Mouse (Mus musculus) heart, postnatal 14 days (tissue): ENCODE results near the gene Arg2. TPM values are rescaled to one million over a fixed set of nuclear protein-coding genes. Genes with fewer than 3 reads are reported as not detected.
"Not testable (repeated sequence)": the region's sequence is repeated elsewhere in the genome, so short reads cannot be mapped to it uniquely, and the experiment has no call there.

Source experiments
- DNase-seq, 2 experiments: peaks; one replicate each; pipeline ENCODE4 v3.0.0; 2021 to 2022
- intact Hi-C: fragments of 180-260 bp; cut with DNase I; formaldehyde crosslinking; loops from one replicate; pipeline ENCODE4 v1.15.1; 2025
- total RNA-seq, 2 experiments: library from RNA; stranded (reverse); gene quantifications; 2 replicates each; pipeline ENCODE4 v1.2.3; 2021

Arg2 gene
- total RNA-seq, 2 experiments from 2014 or later, result not detected

DNA sequence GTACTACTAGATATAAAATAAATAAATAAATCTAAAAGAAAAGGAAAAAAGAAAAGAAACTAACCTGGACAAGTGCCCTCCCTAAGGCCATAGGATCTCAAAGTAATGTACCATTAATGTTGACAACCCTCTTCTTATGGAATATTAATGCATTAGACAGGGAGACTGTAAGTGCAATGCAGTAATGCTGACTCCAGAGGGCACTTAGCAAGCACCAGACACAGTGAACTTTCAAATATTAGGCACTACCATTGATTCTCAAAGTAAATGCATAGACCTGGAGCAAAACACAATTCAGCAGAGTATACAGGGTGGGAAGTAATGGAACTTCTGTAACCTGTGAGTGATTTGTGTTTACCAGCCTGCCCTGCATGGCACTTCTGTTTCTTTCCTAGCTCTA lies 38.6 kb downstream of the Arg2 start:
- intact Hi-C loops, result no loop called here
- DNase-seq, result no peak

GRCm38 (mm10) chr12:79170421-79170820 lies 39.8 kb downstream of the Arg2 start:
- intact Hi-C loops, result no loop called here
- DNase-seq, result no peak

DNA sequence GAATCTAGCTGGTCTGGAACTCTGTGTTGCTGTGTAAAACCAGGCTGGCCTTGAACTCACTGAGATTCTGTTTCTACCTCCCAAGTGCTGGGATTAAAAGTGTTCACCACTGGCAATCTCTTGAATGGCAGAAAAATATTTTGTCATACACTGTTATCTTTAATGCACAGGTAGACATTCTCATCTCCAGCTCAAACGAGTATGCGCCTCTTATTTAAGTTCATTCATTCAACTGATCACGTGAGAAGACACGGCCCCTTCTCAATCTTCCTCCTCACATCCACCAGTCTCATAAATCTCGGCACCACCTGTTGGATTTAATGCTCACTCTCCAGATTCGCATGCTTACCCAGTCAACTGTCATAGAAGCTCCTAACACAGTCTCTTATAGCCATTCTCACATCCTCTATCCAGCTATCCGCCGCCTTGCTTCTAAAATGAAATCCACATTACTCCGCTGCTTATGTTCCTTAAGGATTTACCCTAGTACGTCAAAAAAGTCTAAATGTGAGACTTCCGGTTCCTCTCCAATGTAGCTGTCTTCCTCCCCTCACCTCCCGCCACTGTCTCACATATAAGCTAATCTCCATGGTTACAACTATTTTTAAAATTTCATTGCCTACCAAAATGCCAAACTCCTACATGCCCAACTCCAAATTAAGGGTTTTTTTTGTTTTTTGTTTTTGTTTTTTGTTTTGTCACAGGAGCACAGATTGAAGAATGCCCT lies 40.9 kb downstream of the Arg2 start:
- DNase-seq, result no peak
- intact Hi-C loops, result no loop called here

DNA sequence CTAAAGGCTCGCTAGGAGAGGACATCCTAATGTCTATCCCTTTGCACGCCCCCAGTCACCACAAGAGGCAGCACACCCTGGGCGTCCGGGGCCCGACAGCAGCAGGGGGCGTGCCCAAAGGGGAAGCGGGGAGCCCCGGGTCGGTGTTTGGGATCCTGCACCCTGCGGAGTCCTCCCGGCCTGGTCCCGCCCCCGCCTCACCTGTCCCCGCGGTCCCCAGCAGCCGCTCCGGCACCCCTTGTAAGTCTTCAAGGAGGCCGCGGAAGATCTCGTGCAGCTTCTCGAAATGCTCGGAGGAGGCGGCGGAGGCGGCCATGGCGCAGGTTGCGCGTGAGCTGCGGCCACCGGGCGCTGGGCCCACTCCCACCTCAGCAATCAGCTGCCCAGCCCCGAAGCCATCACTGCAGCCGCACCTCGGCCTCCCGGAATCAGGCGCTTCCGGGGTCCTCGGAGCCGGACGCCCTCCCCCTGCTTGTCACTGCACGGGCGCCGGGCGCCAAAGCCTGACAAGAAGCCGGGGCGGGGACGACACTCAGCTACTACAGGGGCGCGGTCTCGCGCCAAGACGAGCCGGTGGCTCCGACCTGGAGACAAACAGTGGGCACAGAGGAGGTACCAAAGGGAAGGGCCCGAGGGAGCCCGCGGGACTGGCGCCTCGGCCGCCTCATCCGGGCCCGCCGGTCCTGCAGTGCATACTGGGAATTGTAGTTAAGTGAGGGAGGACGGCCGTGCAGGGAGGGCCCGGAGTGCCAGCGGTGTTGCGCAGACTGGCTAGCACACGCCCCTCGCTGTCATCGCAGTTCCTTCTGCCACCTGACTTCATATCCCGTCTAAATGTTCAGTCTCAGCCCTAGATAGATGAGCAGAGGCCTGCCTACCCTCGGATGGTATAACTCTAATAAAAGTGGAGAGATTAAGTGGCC lies 41.7 kb downstream of the Arg2 start, which contains the start of gene Vti1b:
TSS of gene Vti1b (minus strand) at position 649 of the 923 bp plus-strand sequence.
- DNase-seq, result peak; percentile 90
- intact Hi-C loops, result no loop called here

DNA sequence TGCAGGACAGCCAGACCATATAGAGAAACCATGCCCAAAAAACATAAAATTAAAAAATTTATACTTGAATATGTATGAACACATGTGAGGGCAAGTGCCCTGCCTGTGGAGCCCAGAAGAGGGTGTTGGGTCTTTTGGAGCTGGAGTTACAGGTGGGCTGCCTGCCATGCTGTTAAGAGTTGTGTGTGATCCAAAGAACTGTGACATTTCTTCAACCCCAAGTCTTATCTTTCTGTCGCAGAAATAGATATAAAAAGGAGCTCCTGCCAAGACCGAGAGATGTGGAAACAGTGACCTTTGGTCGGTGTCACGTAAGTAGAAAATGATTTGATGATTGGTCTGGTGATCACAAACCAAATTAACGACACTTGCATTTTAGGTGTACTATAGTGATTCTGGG lies 43.1 kb downstream of the Arg2 start:
- intact Hi-C loops, result no loop called here
- DNase-seq, result no peak

- no peak for DNase-seq
- intact Hi-C loops, result no loop called here
Observed at GRCm38 (mm10) chr12:79175998-79176397, 45.4 kb downstream of the Arg2 start.

- intact Hi-C loops, DNase-seq: not testable (repeated sequence)
Observed at GRCm38 (mm10) chr12:79185160-79185559, 54.6 kb downstream of the Arg2 start.

DNA sequence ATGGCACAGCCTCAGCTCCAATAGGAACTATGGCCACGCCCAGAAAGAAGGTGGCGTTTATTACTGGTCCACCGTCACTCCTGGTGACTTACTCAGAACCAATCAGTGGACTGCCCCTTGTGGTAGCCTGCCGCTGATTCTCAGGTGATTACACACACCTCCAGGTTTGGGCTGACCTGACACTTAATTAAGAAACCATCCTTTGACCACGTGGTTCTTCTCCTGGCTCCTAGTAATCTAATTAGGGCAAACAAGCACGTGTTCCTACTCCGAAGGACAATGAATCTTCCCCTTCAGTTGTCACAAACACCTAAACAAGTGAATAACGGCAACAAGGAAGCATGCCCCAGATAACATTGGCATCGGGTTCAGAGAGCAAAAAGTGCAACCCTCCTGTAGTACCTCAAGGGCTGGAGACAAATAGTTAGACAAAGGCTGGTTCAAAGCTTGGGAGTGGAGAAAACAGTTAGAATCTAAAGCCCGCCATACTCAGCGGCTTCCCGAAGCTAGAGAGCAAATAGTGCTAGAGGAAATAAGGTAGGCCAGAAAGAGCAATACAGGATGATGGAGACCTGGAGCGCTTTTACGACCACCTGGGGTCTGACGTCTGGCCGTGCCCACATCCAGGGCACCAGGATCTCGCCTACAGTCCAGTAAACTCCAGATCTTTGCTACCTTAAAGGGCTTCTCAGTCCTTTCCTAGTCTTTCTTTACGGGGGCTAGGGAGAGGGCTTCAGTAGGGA lies 60.5 kb downstream of the Arg2 start:
- peak in 1 of 2 experiments; percentile 26 for DNase-seq
- intact Hi-C loops, result no loop called here

DNA sequence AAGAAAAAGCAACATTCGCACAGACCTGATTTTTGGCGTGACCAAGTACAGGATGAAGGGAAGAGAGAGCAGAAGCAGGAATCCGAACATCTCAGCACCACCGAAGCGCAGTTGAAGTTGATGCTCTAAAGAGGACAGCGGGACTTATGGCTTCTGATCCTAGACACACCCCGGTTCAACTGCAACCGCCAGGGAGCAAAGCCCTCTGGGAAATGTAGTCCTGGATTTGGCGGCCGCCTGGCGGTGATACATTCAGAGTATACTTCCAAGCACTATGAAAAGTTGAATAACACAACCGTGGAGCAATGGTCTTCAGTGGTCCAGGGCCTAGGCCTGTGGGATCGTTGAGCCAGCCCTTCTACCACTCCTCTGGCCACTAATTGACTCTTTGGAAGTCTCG lies 61.1 kb downstream of the Arg2 start:
- DNase-seq, result peak; percentile 67 to 83
- intact Hi-C loops, result loop anchor here (2.0 kb wide), 1 partner anchor 69 kb away; no protein-coding TSS in a partner anchor

GRCm38 (mm10) chr12:79192193-79192592 lies 61.6 kb downstream of the Arg2 start, which contains the start of gene Rdh11:
TSS of gene Rdh11 (minus strand) at chr12:79192293.
- intact Hi-C loops, result loop anchor here (2.0 kb wide), 1 partner anchor 69 kb away; no protein-coding TSS in a partner anchor
- DNase-seq, result no peak

- intact Hi-C loops, result loop anchor here (2.0 kb wide), 1 partner anchor 67 kb away; no protein-coding TSS in a partner anchor
- peak; percentile 69 to 79 for DNase-seq
Observed at GRCm38 (mm10) chr12:79193441-79193840, 62.9 kb downstream of the Arg2 start.

DNA sequence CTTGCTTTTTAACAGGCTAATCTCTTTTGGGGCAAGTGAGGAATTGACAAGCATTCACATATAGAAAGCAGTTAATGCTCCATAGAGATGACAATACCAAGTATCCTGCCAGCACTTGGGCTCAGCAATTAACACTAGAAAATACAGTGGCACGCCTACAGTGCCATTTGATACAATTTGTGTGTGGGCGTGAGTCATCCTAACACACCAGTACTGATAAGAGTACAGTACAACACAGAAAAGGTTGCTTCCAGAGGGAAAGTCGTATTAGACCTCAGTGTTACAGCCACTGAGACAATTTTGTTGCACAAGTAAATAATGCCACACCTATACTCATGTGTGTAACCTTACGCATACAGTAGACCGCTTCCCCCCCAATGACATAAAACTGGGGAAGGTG lies 66.5 kb downstream of the Arg2 start:
- intact Hi-C loops, result no loop called here
- DNase-seq, result no peak

- intact Hi-C loops, result no loop called here
- no peak for DNase-seq
Observed at GRCm38 (mm10) chr12:79201882-79202281, 71.3 kb downstream of the Arg2 start.

Other genes starting within 250 kb of the Arg2 start
- under 1 TPM; 0.53 to 0.59 TPM for gene Plek2, start 223.8 kb upstream of the Arg2 start, total RNA-seq
- gene Tmem229b, start 123.2 kb upstream of the Arg2 start, total RNA-seq, result 1 to 10 TPM; 3.9 to 4.0 TPM
- gene Plekhh1, start 101.6 kb upstream of the Arg2 start, total RNA-seq, result 1 to 10 TPM; 5.5 to 5.7 TPM
- gene Pigh, start 41.1 kb upstream of the Arg2 start, total RNA-seq, result 1 to 10 TPM; 3.5 to 3.8 TPM
- gene Vti1b, start 41.9 kb downstream of the Arg2 start, total RNA-seq, result 10 to 100 TPM; 58.5 to 59.8 TPM
- gene Rdh11, start 61.5 kb downstream of the Arg2 start, total RNA-seq, result 1 to 10 TPM; 4.6 to 4.8 TPM
- under 1 TPM; 0.26 to 0.29 TPM for gene Rdh12, start 78.1 kb downstream of the Arg2 start, total RNA-seq
- 10 to 100 TPM; 16.2 to 18.1 TPM for gene Zfyve26, start 165.5 kb downstream of the Arg2 start, total RNA-seq
- under 1 TPM; 0.79 to 0.88 TPM for gene Rad51b, start 166.5 kb downstream of the Arg2 start, total RNA-seq